Mouse (Mus musculus): ENCODE data around the gene Dusp8. TPM values are rescaled to one million over a fixed set of nuclear protein-coding genes. Genes with fewer than 3 reads are reported as not detected.

Gene Dusp8
- polyA plus RNA-seq, 1 experiment from 2014 or later = 2.9 TPM

DNA sequence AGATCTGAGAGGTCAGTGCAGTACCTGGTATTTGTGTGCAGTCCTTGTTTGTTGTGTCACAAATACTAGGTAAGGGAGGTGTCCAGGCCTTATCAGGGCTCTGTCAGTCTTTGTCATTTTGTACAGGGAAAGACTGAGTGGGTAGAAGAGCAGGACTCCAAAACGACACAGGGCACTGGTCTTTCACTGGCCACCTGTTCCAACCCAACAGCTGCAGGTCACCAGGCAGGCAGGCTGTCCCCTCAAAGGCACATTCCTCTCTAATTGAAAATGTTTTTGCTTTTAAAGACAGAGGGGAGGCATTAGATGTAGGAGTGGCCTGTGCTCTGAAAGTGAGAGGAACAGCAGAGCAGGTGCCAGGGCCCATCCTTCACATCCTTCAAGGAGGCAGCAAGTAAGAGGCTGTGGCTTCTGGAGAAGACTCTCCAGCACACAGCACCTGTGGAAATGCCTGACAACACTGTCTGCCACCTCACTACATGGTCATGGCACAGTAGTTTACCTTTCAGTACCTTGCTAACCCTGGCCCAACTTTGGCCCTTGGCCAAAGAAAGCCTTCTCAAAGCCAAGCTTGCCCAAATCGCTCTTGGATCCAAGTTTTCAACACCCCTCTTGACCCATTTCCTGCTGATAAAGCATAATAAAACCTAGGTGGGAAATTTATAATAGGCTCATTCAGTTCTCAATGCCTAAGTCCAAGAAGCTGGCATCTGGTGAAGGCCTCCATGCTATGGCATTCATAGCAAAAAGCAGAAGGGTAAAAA lies 60.4 kb downstream of the Dusp8 start:
- 53% methylated on average over 2 of the region's 2 CpGs for WGBS
- no peaks in the 10 kb centered on the region for H3K27me3 ChIP-seq

DNA sequence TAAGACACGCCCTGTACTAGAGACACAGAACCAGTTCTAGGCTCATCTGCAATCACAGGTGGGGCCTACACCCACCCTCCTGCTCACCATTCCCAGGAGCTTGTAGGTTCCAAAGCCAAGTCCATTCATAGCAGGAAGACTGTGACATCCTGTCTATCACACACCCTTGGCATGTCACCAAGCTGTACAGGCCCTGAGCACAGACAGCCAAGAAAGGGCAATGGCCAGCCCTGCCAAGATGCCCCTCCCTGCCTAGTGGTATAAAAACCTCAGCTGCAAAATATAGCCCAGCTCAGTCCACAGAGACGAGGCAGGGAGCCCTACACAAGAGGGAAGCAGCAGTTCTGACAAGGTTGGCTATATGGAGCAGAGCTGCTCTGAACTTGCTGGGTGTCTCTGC lies 61.4 kb downstream of the Dusp8 start:
- Histone ChIP-seq H3K9me3 (replicated peaks) (no peaks in the 10 kb centered on the region), H3K4me1 (0 out of 2 replicates have a peak, but pooled peaks cover 4% of the 10 kb centered on the region), H3K4me2 (no peak overlapping the region), H3K36me3 (no peaks in the 10 kb centered on the region), H3K27ac (no peak overlapping the region), H3K27me3 (no peaks in the 10 kb centered on the region), H3K4me3 (replicated peaks) (no peak overlapping the region), H3K9ac (no peak overlapping the region)
- 71% methylated on average over 2 of the region's 2 CpGs for WGBS
- ATAC-seq (replicated peaks; ENCODE audit: low FRiP score) = no peak; the same call in 1 of the 2 replicates

More for the DNA sequence above, 60.4 kb downstream of the Dusp8 start:
- no peaks in the 10 kb centered on the region for H3K36me3 ChIP-seq
- 0 out of 2 replicates have a peak, but pooled peaks cover 4% of the 10 kb centered on the region for H3K4me1 ChIP-seq
- no peak overlapping the region for H3K9ac ChIP-seq
- no peak overlapping the region for H3K4me2 ChIP-seq
- H3K4me3 ChIP-seq (replicated peaks) = no peak overlapping the region
- no peak overlapping the region for H3K27ac ChIP-seq
- no peaks in the 10 kb centered on the region for H3K9me3 ChIP-seq (replicated peaks)
- no peak for ATAC-seq (replicated peaks; ENCODE audit: low FRiP score)

- peaks cover 17% of the 10 kb centered on the region for H3K4me1 ChIP-seq
- no peak for ATAC-seq (replicated peaks; ENCODE audit: low FRiP score)
- H3K9me3 ChIP-seq (replicated peaks) = no peaks in the 10 kb centered on the region
- no peak overlapping the region for H3K9ac ChIP-seq
- H3K4me3 ChIP-seq (replicated peaks) = no peak overlapping the region
- no peak overlapping the region for H3K27ac ChIP-seq
- H3K36me3 ChIP-seq = no peaks in the 10 kb centered on the region
- no peak overlapping the region for H3K4me2 ChIP-seq
- H3K27me3 ChIP-seq = no peaks in the 10 kb centered on the region
These were observed 65.6 kb downstream of the Dusp8 start for GRCm38 (mm10) chr7:142030073-142030472.

Other genes starting within 250 kb of the Dusp8 start
- gene Tollip, start 177.3 kb downstream of the Dusp8 start, polyA plus RNA-seq (2015; fragmentation: Nextera tagmentation; extraction: Ambion mirVana) = 41.3 and 45.6 TPM in 2 replicates
- gene Brsk2, start 146.1 kb downstream of the Dusp8 start, polyA plus RNA-seq (2015; fragmentation: Nextera tagmentation; extraction: Ambion mirVana) = 0.74 and 0.86 TPM in 2 replicates
- 62.3 and 66.9 TPM in 2 replicates for gene Mob2, start 34.8 kb downstream of the Dusp8 start, polyA plus RNA-seq (2015; fragmentation: Nextera tagmentation; extraction: Ambion mirVana)
- gene Gm45618, start 24.9 kb upstream of the Dusp8 start, polyA plus RNA-seq (2015; fragmentation: Nextera tagmentation; extraction: Ambion mirVana) = not detected in 2 replicates
- not detected in 2 replicates for gene Gm39115, start 40.2 kb upstream of the Dusp8 start, polyA plus RNA-seq (2015; fragmentation: Nextera tagmentation; extraction: Ambion mirVana)
- not detected in 2 replicates for gene Gm45337, start 48.8 kb upstream of the Dusp8 start, polyA plus RNA-seq (2015; fragmentation: Nextera tagmentation; extraction: Ambion mirVana)
- not detected in 2 replicates for gene Gm29735, start 61.3 kb upstream of the Dusp8 start, polyA plus RNA-seq (2015; fragmentation: Nextera tagmentation; extraction: Ambion mirVana)
- gene Gm4553, start 69.9 kb upstream of the Dusp8 start, polyA plus RNA-seq (2015; fragmentation: Nextera tagmentation; extraction: Ambion mirVana) = not detected in 2 replicates
- not detected in 2 replicates for gene Krtap5-2, start 80.2 kb upstream of the Dusp8 start, polyA plus RNA-seq (2015; fragmentation: Nextera tagmentation; extraction: Ambion mirVana)
- gene Gm10153, start 94.5 kb upstream of the Dusp8 start, polyA plus RNA-seq (2015; fragmentation: Nextera tagmentation; extraction: Ambion mirVana) = not detected in 2 replicates
- not detected in 2 replicates for gene Krtap5-3, start 105.5 kb upstream of the Dusp8 start, polyA plus RNA-seq (2015; fragmentation: Nextera tagmentation; extraction: Ambion mirVana)
- not detected in 2 replicates for gene Gm7579, start 116.0 kb upstream of the Dusp8 start, polyA plus RNA-seq (2015; fragmentation: Nextera tagmentation; extraction: Ambion mirVana)
- not detected in 2 replicates for gene Krtap5-5, start 134.1 kb upstream of the Dusp8 start, polyA plus RNA-seq (2015; fragmentation: Nextera tagmentation; extraction: Ambion mirVana)
- gene Gm40460, start 145.2 kb upstream of the Dusp8 start, polyA plus RNA-seq (2015; fragmentation: Nextera tagmentation; extraction: Ambion mirVana) = not detected in 2 replicates
- gene Gm2431, start 162.5 kb upstream of the Dusp8 start, polyA plus RNA-seq (2015; fragmentation: Nextera tagmentation; extraction: Ambion mirVana) = not detected in 2 replicates
- not detected in 2 replicates for gene Gm4559, start 178.5 kb upstream of the Dusp8 start, polyA plus RNA-seq (2015; fragmentation: Nextera tagmentation; extraction: Ambion mirVana)
- not detected in 2 replicates for gene Krtap5-1, start 201.3 kb upstream of the Dusp8 start, polyA plus RNA-seq (2015; fragmentation: Nextera tagmentation; extraction: Ambion mirVana)
- gene Krtap5-4, start 207.7 kb upstream of the Dusp8 start, polyA plus RNA-seq (2015; fragmentation: Nextera tagmentation; extraction: Ambion mirVana) = not detected in 2 replicates

All from kidney, embryonic 15.5 days (tissue).